Mouse (Mus musculus): Measurements from ENCODE around the gene Arhgef3. TPM values are rescaled to one million over a fixed set of nuclear protein-coding genes. Genes with fewer than 3 reads are reported as not detected.

Gene Arhgef3
- polyA plus RNA-seq, 1 experiment from 2014 or later: 1.6 TPM

- no peak overlapping the region for H3K27ac ChIP-seq
- peaks cover 10% of the 10 kb centered on the region for H3K4me1 ChIP-seq
- no peak overlapping the region for H3K4me2 ChIP-seq
- peaks cover 15% of the 10 kb centered on the region for H3K27me3 ChIP-seq
- no peaks in the 10 kb centered on the region for H3K36me3 ChIP-seq (ENCODE audit: poor library complexity, severe bottlenecking)
- no peaks in the 10 kb centered on the region for H3K9me3 ChIP-seq (replicated peaks)
- no peak overlapping the region for H3K4me3 ChIP-seq
- no peak for ATAC-seq
- no peak overlapping the region for H3K9ac ChIP-seq
- WGBS: 87% methylated on average over 5 of the region's 5 CpGs
Observed at GRCm38 (mm10) chr14:27340682-27341415, 226.2 kb downstream of the Arhgef3 start.

DNA sequence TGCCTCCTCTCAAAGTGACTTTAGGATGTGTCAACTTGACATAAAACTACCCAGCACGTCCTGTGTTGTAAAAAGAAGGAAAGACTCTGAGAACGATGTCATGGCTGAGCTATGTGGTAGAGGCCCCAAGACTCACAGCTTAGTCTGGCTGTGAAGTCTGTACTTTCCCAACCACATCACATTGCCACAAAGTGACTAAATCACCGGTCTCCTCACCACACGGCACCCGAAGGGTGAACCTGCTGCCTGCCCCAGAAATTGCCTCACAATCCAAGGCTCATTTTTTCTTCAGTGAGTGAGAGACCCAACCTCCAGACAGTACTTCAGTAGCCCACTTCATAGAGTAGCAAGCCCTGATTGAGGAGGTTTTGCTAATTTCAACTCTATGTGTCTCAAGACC lies 226.8 kb downstream of the Arhgef3 start:
- ATAC-seq: no peak

DNA sequence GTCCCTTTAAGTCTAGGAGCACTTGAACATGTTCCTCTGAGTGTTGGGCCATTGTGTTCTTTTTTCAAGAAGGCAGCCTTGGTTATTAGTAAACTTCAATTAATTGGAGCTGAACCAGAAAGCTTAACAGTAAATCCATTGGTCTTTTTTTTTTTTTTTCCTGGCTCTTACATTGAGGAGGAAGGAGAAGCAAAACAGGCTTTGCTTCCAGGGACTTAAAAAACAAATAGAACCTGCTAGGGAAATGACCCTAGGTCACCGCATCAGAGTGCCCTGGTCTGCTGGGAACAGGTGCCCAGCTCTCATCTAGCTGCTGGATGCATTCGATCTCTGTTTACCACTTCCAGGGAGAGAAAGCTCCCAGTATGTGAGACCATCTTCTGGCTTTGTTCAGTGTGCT lies 227.8 kb downstream of the Arhgef3 start:
- 80% methylated on average over 2 of the region's 2 CpGs for WGBS
- Histone ChIP-seq H3K9me3 (replicated peaks) (no peaks in the 10 kb centered on the region), H3K27me3 (peaks cover 3% of the 10 kb centered on the region), H3K27ac (no peak overlapping the region), H3K9ac (no peak overlapping the region), H3K36me3 (ENCODE audit: poor library complexity, severe bottlenecking) (no peaks in the 10 kb centered on the region), H3K4me1 (no peaks in the 10 kb centered on the region), H3K4me3 (no peak overlapping the region), H3K4me2 (no peak overlapping the region)
- no peak for ATAC-seq

More for the DNA sequence above, 226.8 kb downstream of the Arhgef3 start:
- WGBS: 79% methylated on average over 5 of the region's 5 CpGs
- Histone ChIP-seq H3K9me3 (replicated peaks) (no peaks in the 10 kb centered on the region), H3K4me2 (no peak overlapping the region), H3K9ac (no peak overlapping the region), H3K36me3 (ENCODE audit: poor library complexity, severe bottlenecking) (no peaks in the 10 kb centered on the region), H3K4me1 (peaks cover 3% of the 10 kb centered on the region), H3K27ac (no peak overlapping the region), H3K27me3 (peaks cover 12% of the 10 kb centered on the region), H3K4me3 (no peak overlapping the region)

- H3K4me1 ChIP-seq: no peaks in the 10 kb centered on the region
- no peak overlapping the region for H3K4me2 ChIP-seq
- H3K27ac ChIP-seq: no peak overlapping the region
- no peak overlapping the region for H3K9ac ChIP-seq
- no peak for ATAC-seq
- no peak overlapping the region for H3K4me3 ChIP-seq
- no peaks in the 10 kb centered on the region for H3K27me3 ChIP-seq
- WGBS: 59% methylated on average over 4 of the region's 4 CpGs
- H3K9me3 ChIP-seq (replicated peaks): no peaks in the 10 kb centered on the region
- no peaks in the 10 kb centered on the region for H3K36me3 ChIP-seq (ENCODE audit: poor library complexity, severe bottlenecking)
Observed at GRCm38 (mm10) chr14:27344250-27344990, 229.7 kb downstream of the Arhgef3 start.

DNA sequence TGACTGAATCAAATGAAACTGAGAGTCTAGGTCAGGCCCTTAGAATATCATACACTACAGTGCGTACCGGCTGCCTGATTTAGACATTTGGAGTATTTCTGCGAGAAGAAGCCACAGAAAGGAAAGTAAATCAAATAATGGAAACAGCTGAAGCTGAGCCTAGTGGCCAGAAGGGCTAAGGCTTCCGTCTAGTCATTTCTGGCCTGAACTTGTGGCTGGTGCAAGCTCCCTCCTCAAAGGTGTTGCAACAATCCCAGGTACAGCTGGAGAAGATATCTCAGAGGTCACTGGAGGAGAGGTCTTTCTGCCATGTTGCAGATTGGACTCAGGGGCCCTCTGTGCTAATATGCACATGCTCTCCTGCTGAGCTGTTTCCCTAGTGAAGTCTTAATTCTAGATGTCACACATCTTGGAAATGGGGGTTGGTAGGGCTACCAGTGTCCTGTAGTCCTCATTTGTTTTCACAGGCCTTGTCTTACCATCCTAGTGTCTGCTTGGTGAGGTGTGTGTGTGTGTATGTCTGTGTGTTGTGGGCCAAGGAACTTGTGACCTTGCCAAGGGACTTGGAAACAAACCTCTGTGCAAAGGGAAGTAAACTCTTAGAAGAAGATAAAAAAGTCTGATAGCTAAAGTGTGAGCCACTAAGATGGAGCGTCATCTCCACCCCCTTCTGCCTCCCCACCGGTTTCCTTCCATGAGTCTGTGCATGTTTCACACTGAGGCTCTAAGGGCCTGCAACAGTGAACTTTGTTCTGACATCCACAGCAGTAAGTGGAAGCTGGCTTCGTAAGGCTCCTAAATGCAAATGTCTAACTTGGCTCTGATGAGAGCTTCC lies 230.6 kb downstream of the Arhgef3 start:
- H3K9me3 ChIP-seq (replicated peaks): no peaks in the 10 kb centered on the region
- H3K4me2 ChIP-seq: no peak overlapping the region
- no peak overlapping the region for H3K9ac ChIP-seq
- no peaks in the 10 kb centered on the region for H3K27me3 ChIP-seq
- H3K4me3 ChIP-seq: no peak overlapping the region
- no peak overlapping the region for H3K27ac ChIP-seq
- WGBS: 94% methylated on average over 7 of the region's 7 CpGs
- no peaks in the 10 kb centered on the region for H3K4me1 ChIP-seq
- no peaks in the 10 kb centered on the region for H3K36me3 ChIP-seq (ENCODE audit: poor library complexity, severe bottlenecking)
- no peak for ATAC-seq

DNA sequence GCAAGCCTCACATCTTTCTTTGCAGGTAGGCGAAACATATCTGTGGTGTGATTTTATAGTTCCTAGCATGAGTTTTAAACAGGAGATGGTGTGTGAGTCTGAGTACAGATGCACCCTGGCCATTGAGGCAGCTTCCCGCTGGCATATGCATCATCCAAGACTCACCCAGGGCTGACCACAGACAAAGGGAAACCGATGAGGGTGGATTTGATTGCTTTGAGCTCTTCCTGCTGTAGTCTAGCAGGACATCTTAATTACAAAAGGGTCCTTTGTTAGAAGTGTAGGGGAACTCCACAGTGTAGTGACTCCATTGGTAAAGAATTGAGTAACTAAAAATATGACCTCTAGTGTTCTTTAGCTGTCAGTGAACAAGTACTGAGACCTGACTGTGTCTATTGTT lies 232.5 kb downstream of the Arhgef3 start:
- Histone ChIP-seq H3K4me1 (no peaks in the 10 kb centered on the region), H3K27ac (no peak overlapping the region), H3K36me3 (ENCODE audit: poor library complexity, severe bottlenecking) (no peaks in the 10 kb centered on the region), H3K9me3 (replicated peaks) (no peaks in the 10 kb centered on the region), H3K27me3 (no peaks in the 10 kb centered on the region), H3K4me3 (no peak overlapping the region), H3K4me2 (no peak overlapping the region), H3K9ac (no peak overlapping the region)
- 56% methylated on average over 3 of the region's 3 CpGs for WGBS
- no peak for ATAC-seq

DNA sequence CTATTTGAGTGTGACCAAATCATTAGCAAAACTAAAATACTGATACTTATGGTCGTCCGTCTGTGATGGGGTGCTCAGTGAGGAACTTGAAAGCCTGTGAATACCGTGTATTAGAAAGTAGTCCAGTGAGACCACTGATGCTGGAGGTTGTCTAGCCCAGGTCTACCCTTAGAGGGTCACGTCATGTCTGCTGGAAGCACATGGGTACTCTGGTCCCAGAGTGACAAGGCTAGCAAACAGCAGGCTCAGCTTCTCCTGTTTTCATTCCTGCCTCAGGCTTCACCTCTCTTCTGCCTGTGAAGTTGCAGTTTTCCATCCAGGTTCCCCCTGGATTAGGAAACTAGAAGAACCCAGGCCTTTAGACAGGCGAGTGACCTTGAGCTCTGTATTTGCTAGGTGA lies 233.0 kb downstream of the Arhgef3 start:
- no peaks in the 10 kb centered on the region for H3K36me3 ChIP-seq (ENCODE audit: poor library complexity, severe bottlenecking)
- no peak overlapping the region for H3K27ac ChIP-seq
- no peaks in the 10 kb centered on the region for H3K9me3 ChIP-seq (replicated peaks)
- H3K27me3 ChIP-seq: no peaks in the 10 kb centered on the region
- H3K4me2 ChIP-seq: no peak overlapping the region
- WGBS: 70% methylated on average over 5 of the region's 5 CpGs
- no peak for ATAC-seq
- no peak overlapping the region for H3K9ac ChIP-seq
- H3K4me1 ChIP-seq: no peaks in the 10 kb centered on the region
- no peak overlapping the region for H3K4me3 ChIP-seq

GRCm38 (mm10) chr14:27348088-27348487 lies 233.4 kb downstream of the Arhgef3 start:
- no peak overlapping the region for H3K9ac ChIP-seq
- WGBS: 96% methylated on average over 2 of the region's 2 CpGs
- ATAC-seq: no peak

GRCm38 (mm10) chr14:27348656-27349055 lies 234.0 kb downstream of the Arhgef3 start:
- no peak overlapping the region for H3K4me3 ChIP-seq
- ATAC-seq: no peak
- no peaks in the 10 kb centered on the region for H3K9me3 ChIP-seq (replicated peaks)
- H3K4me1 ChIP-seq: no peaks in the 10 kb centered on the region
- H3K27me3 ChIP-seq: no peaks in the 10 kb centered on the region
- H3K9ac ChIP-seq: no peak overlapping the region
- WGBS: 87% methylated on average over 4 of the region's 4 CpGs
- no peak overlapping the region for H3K27ac ChIP-seq
- H3K4me2 ChIP-seq: no peak overlapping the region
- H3K36me3 ChIP-seq (ENCODE audit: poor library complexity, severe bottlenecking): no peaks in the 10 kb centered on the region

More at GRCm38 (mm10) chr14:27348088-27348487, 233.4 kb downstream of the Arhgef3 start:
- H3K27me3 ChIP-seq: no peaks in the 10 kb centered on the region
- no peaks in the 10 kb centered on the region for H3K4me1 ChIP-seq
- no peaks in the 10 kb centered on the region for H3K36me3 ChIP-seq (ENCODE audit: poor library complexity, severe bottlenecking)
- no peak overlapping the region for H3K4me2 ChIP-seq
- no peak overlapping the region for H3K4me3 ChIP-seq
- H3K9me3 ChIP-seq (replicated peaks): no peaks in the 10 kb centered on the region
- no peak overlapping the region for H3K27ac ChIP-seq

GRCm38 (mm10) chr14:27349120-27349519 lies 234.4 kb downstream of the Arhgef3 start:
- no peak overlapping the region for H3K9ac ChIP-seq
- H3K27ac ChIP-seq: no peak overlapping the region
- no peak overlapping the region for H3K4me3 ChIP-seq
- H3K27me3 ChIP-seq: no peaks in the 10 kb centered on the region
- ATAC-seq: no peak
- H3K9me3 ChIP-seq (replicated peaks): no peaks in the 10 kb centered on the region
- 94% methylated on average over 3 of the region's 3 CpGs for WGBS
- H3K36me3 ChIP-seq (ENCODE audit: poor library complexity, severe bottlenecking): no peaks in the 10 kb centered on the region
- H3K4me1 ChIP-seq: no peaks in the 10 kb centered on the region
- no peak overlapping the region for H3K4me2 ChIP-seq

GRCm38 (mm10) chr14:27349828-27350729 lies 235.4 kb downstream of the Arhgef3 start:
- Histone ChIP-seq H3K4me3 (no peak overlapping the region), H3K4me1 (no peaks in the 10 kb centered on the region), H3K36me3 (ENCODE audit: poor library complexity, severe bottlenecking) (no peaks in the 10 kb centered on the region), H3K27ac (no peak overlapping the region), H3K9me3 (replicated peaks) (no peaks in the 10 kb centered on the region), H3K9ac (no peak overlapping the region), H3K27me3 (no peaks in the 10 kb centered on the region), H3K4me2 (no peak overlapping the region)
- 90% methylated on average over 17 of the region's 17 CpGs for WGBS
- ATAC-seq: no peak

Data from forebrain, embryonic 13.5 days (tissue).